Mouse (Mus musculus): ENCODE measurements around the gene Cst6. TPM values are rescaled to one million over a fixed set of nuclear protein-coding genes. Genes with fewer than 3 reads are reported as not detected.

The Cst6 gene
- total and polyA plus RNA-seq, 2 experiments from 2014 or later = 0.76 to 9.6 TPM

GRCm38 (mm10) chr19:5294972-5295735 lies 54.2 kb downstream of the Cst6 start, which contains the start of gene Sf3b2:
Gene Sf3b2 (minus strand): TSS chr19:5295455.
- under 1% methylated on average over 46 of the region's 46 CpGs for WGBS
- Histone ChIP-seq H3K27ac (ENCODE audit: low read depth, low read length) (peak within 1 kb of the TSS; percentile 90), H3K36me3 (ENCODE audit: insufficient read depth) (peaks cover 25% of the 10 kb centered on the region), H3K4me2 (ENCODE audit: low read depth) (peak within 1 kb of the TSS; percentile 67), H3K9me3 (ENCODE audit: low read length) (no peaks in the 10 kb centered on the region), H3K4me3 (ENCODE audit: low read depth, low read length) (peak within 1 kb of the TSS; percentile 91), H3K9ac (peak within 1 kb of the TSS; percentile 85), H3K4me1 (ENCODE audit: insufficient read depth) (peaks cover 23% of the 10 kb centered on the region), H3K27me3 (ENCODE audit: insufficient read depth, low read length) (no peaks in the 10 kb centered on the region)
- ATAC-seq (peak; percentile 98), DNase-seq (peak; percentile 100)
- peak; percentile 84 for TF ChIP-seq CTCF (IDR thresholded peaks at IDR 0.05; ENCODE audit: low read depth)

Other genes with a start within 250 kb of the Cst6 start
- gene Rab1b, start 242.5 kb downstream of the Cst6 start, total RNA-seq (2014; rRNA removed) = 219 and 231 TPM in 2 replicates
- 249 and 288 TPM in 2 replicates for gene Rab1b, start 242.5 kb downstream of the Cst6 start, polyA plus RNA-seq (2015; fragmentation: Nextera tagmentation; extraction: Ambion mirVana)
- gene Klc2, start 231.0 kb downstream of the Cst6 start, total RNA-seq (2014; rRNA removed) = 138 and 146 TPM in 2 replicates
- gene Klc2, start 231.0 kb downstream of the Cst6 start, polyA plus RNA-seq (2015; fragmentation: Nextera tagmentation; extraction: Ambion mirVana) = 54.5 and 58.6 TPM in 2 replicates
- 54.5 and 84.6 TPM in 2 replicates for gene Pacs1, start 76.5 kb downstream of the Cst6 start, total RNA-seq (2014; rRNA removed)
- 35.3 and 44.7 TPM in 2 replicates for gene Pacs1, start 76.5 kb downstream of the Cst6 start, polyA plus RNA-seq (2015; fragmentation: Nextera tagmentation; extraction: Ambion mirVana)
- 226 and 261 TPM in 2 replicates for gene Sf3b2, start 54.1 kb downstream of the Cst6 start, total RNA-seq (2014; rRNA removed)
- gene Sf3b2, start 54.1 kb downstream of the Cst6 start, polyA plus RNA-seq (2015; fragmentation: Nextera tagmentation; extraction: Ambion mirVana) = 310 and 345 TPM in 2 replicates
- gene Gal3st3, start 51.2 kb downstream of the Cst6 start, total RNA-seq (2014; rRNA removed) = 14.8 and 19.4 TPM in 2 replicates
- 46.9 and 50.4 TPM in 2 replicates for gene Gal3st3, start 51.2 kb downstream of the Cst6 start, polyA plus RNA-seq (2015; fragmentation: Nextera tagmentation; extraction: Ambion mirVana)
- gene Catsper1, start 13.8 kb downstream of the Cst6 start, total RNA-seq (2014; rRNA removed) = not detected in 2 replicates
- not detected in 2 replicates for gene Catsper1, start 13.8 kb downstream of the Cst6 start, polyA plus RNA-seq (2015; fragmentation: Nextera tagmentation; extraction: Ambion mirVana)
- 31.4 and 34.7 TPM in 2 replicates for gene Eif1ad, start 17.2 kb upstream of the Cst6 start, total RNA-seq (2014; rRNA removed)
- gene Eif1ad, start 17.2 kb upstream of the Cst6 start, polyA plus RNA-seq (2015; fragmentation: Nextera tagmentation; extraction: Ambion mirVana) = 38.4 and 45.3 TPM in 2 replicates
- gene Banf1, start 17.6 kb upstream of the Cst6 start, total RNA-seq (2014; rRNA removed) = 72.5 and 93.5 TPM in 2 replicates
- gene Banf1, start 17.6 kb upstream of the Cst6 start, polyA plus RNA-seq (2015; fragmentation: Nextera tagmentation; extraction: Ambion mirVana) = 379 and 481 TPM in 2 replicates
- gene Sart1, start 39.1 kb upstream of the Cst6 start, total RNA-seq (2014; rRNA removed) = 49.2 and 55.1 TPM in 2 replicates
- 38.8 and 53.5 TPM in 2 replicates for gene Sart1, start 39.1 kb upstream of the Cst6 start, polyA plus RNA-seq (2015; fragmentation: Nextera tagmentation; extraction: Ambion mirVana)
- gene Tsga10ip, start 53.0 kb upstream of the Cst6 start, total RNA-seq (2014; rRNA removed) = 0.43 TPM in 1 of 2 replicates, not detected in the other
- 0.08 and 0.13 TPM in 2 replicates for gene Tsga10ip, start 53.0 kb upstream of the Cst6 start, polyA plus RNA-seq (2015; fragmentation: Nextera tagmentation; extraction: Ambion mirVana)
- 171 and 202 TPM in 2 replicates for gene Drap1, start 75.4 kb upstream of the Cst6 start, total RNA-seq (2014; rRNA removed)
- gene Drap1, start 75.4 kb upstream of the Cst6 start, polyA plus RNA-seq (2015; fragmentation: Nextera tagmentation; extraction: Ambion mirVana) = 353 and 391 TPM in 2 replicates
- gene AI837181, start 75.6 kb upstream of the Cst6 start, total RNA-seq (2014; rRNA removed) = 56.6 and 59.5 TPM in 2 replicates
- 72.5 and 72.7 TPM in 2 replicates for gene AI837181, start 75.6 kb upstream of the Cst6 start, polyA plus RNA-seq (2015; fragmentation: Nextera tagmentation; extraction: Ambion mirVana)
- gene Fosl1, start 98.0 kb upstream of the Cst6 start, total RNA-seq (2014; rRNA removed) = 0.19 TPM in 1 of 2 replicates, not detected in the other
- gene Fosl1, start 98.0 kb upstream of the Cst6 start, polyA plus RNA-seq (2015; fragmentation: Nextera tagmentation; extraction: Ambion mirVana) = not detected in 2 replicates
- gene Ccdc85b, start 108.3 kb upstream of the Cst6 start, total RNA-seq (2014; rRNA removed) = 19.3 and 21.2 TPM in 2 replicates
- 15.3 and 16.2 TPM in 2 replicates for gene Ccdc85b, start 108.3 kb upstream of the Cst6 start, polyA plus RNA-seq (2015; fragmentation: Nextera tagmentation; extraction: Ambion mirVana)
- 116 and 125 TPM in 2 replicates for gene Fibp, start 111.0 kb upstream of the Cst6 start, total RNA-seq (2014; rRNA removed)
- gene Fibp, start 111.0 kb upstream of the Cst6 start, polyA plus RNA-seq (2015; fragmentation: Nextera tagmentation; extraction: Ambion mirVana) = 175 and 180 TPM in 2 replicates
- 1.0 and 1.7 TPM in 2 replicates for gene Ctsw, start 118.9 kb upstream of the Cst6 start, total RNA-seq (2014; rRNA removed)
- 2.3 and 2.5 TPM in 2 replicates for gene Ctsw, start 118.9 kb upstream of the Cst6 start, polyA plus RNA-seq (2015; fragmentation: Nextera tagmentation; extraction: Ambion mirVana)
- gene Efemp2, start 124.4 kb upstream of the Cst6 start, total RNA-seq (2014; rRNA removed) = 25.9 and 26.4 TPM in 2 replicates
- 27.2 and 35.0 TPM in 2 replicates for gene Efemp2, start 124.4 kb upstream of the Cst6 start, polyA plus RNA-seq (2015; fragmentation: Nextera tagmentation; extraction: Ambion mirVana)
- 51.5 and 54.8 TPM in 2 replicates for gene Mus81, start 138.8 kb upstream of the Cst6 start, total RNA-seq (2014; rRNA removed)
- gene Mus81, start 138.8 kb upstream of the Cst6 start, polyA plus RNA-seq (2015; fragmentation: Nextera tagmentation; extraction: Ambion mirVana) = 29.4 and 32.6 TPM in 2 replicates
- gene Cfl1, start 140.9 kb upstream of the Cst6 start, total RNA-seq (2014; rRNA removed) = 1,402 and 1,611 TPM in 2 replicates
- gene Cfl1, start 140.9 kb upstream of the Cst6 start, polyA plus RNA-seq (2015; fragmentation: Nextera tagmentation; extraction: Ambion mirVana) = 4,218 and 4,770 TPM in 2 replicates
- gene 1700020D05Rik, start 154.2 kb upstream of the Cst6 start, total RNA-seq (2014; rRNA removed) = 5.0 and 5.2 TPM in 2 replicates
- not detected in 2 replicates for gene 1700020D05Rik, start 154.2 kb upstream of the Cst6 start, polyA plus RNA-seq (2015; fragmentation: Nextera tagmentation; extraction: Ambion mirVana)
- gene Snx32, start 161.0 kb upstream of the Cst6 start, total RNA-seq (2014; rRNA removed) = 77.7 and 85.6 TPM in 2 replicates
- 64.1 and 68.1 TPM in 2 replicates for gene Snx32, start 161.0 kb upstream of the Cst6 start, polyA plus RNA-seq (2015; fragmentation: Nextera tagmentation; extraction: Ambion mirVana)
- not detected in 2 replicates for gene Ovol1, start 211.1 kb upstream of the Cst6 start, total RNA-seq (2014; rRNA removed)
- gene Ovol1, start 211.1 kb upstream of the Cst6 start, polyA plus RNA-seq (2015; fragmentation: Nextera tagmentation; extraction: Ambion mirVana) = 0.11 and 0.21 TPM in 2 replicates
- gene Ap5b1, start 218.5 kb upstream of the Cst6 start, total RNA-seq (2014; rRNA removed) = 9.0 and 9.5 TPM in 2 replicates
- 1.2 and 1.6 TPM in 2 replicates for gene Ap5b1, start 218.5 kb upstream of the Cst6 start, polyA plus RNA-seq (2015; fragmentation: Nextera tagmentation; extraction: Ambion mirVana)